Mouse (Mus musculus): ENCODE data around the gene Cryzl1. TPM values are rescaled to one million over a fixed set of nuclear protein-coding genes. Genes with fewer than 3 reads are reported as not detected.

Cryzl1 gene
- polyA plus RNA-seq, 1 experiment from 2014 or later = 110 TPM

DNA sequence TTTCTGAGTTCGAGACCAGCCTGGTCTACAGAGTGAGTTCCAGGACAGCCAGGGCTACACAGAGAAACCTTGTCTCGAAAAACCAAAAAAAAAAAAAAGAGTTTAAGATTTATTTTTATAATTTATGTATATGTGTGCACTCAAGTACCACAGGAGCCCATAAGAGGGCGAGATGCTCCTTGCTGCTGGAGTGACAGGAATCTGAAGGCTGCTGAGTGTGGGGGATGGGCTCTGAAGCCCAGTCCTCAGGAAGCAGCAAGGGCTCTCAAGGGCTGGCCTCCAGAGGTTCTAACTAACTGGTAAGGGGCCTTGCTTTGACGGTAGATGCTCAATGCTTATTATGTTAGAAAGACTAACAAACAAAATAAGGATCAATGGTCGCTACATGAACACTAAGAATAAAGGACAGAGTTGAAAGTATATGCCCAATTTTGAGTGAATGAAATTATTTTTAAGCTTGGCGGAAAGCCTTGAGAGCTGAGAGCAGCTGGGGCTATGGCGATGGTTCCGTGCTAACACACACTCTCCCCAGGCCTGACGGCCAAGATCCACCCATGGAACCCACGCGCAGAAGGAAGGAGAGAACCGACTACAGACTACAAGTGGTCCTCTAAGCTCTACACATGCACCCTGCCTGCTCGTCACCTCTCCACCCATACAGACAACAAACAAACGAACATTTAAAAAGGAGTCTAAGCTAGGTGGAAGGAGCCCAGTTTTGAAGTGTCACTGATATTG is 24.0 kb downstream of the Cryzl1 start:
- ATAC-seq = no peak
- Histone ChIP-seq H3K27me3 (no peaks in the 10 kb centered on the region), H3K4me1 (replicated peaks) (no peaks in the 10 kb centered on the region), H3K27ac (no peak overlapping the region), H3K4me3 (replicated peaks) (no peak overlapping the region), H3K9ac (replicated peaks) (no peak overlapping the region), H3K36me3 (peaks cover 81% of the 10 kb centered on the region), H3K4me2 (replicated peaks) (no peak overlapping the region), H3K9me3 (no peaks in the 10 kb centered on the region)
- WGBS = 85% methylated on average over 14 of the region's 14 CpGs

DNA sequence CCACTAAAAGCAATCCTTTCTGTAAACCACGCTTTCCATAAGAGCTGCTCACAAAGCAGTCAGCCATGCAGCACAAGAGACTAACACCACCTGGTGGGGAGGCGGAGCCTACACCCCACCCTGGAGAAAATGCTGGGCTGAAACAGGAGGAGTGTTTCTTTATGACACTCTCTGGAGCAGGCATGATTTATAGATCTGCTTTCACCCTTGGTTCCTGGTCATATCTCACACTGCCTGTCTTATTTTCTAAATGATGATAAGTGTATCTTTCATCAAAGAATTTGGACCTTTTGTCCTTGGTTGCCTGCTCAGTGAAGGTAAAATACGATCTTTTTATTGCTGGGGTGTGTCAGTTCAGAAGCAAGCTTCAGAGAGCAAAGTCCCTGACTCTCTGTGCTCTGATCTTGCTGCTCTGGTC is 26.0 kb downstream of the Cryzl1 start:
- WGBS = 54% methylated on average over 3 of the region's 3 CpGs
- H3K4me1 ChIP-seq (replicated peaks) = no peaks in the 10 kb centered on the region
- H3K36me3 ChIP-seq = peaks cover 77% of the 10 kb centered on the region
- ATAC-seq = no peak
- no peaks in the 10 kb centered on the region for H3K27me3 ChIP-seq
- H3K9ac ChIP-seq (replicated peaks) = no peak overlapping the region
- no peak overlapping the region for H3K4me2 ChIP-seq (replicated peaks)
- H3K4me3 ChIP-seq (replicated peaks) = no peak overlapping the region
- no peak overlapping the region for H3K27ac ChIP-seq
- H3K9me3 ChIP-seq = no peaks in the 10 kb centered on the region

GRCm38 (mm10) chr16:91701908-91702307 is 26.9 kb downstream of the Cryzl1 start:
- Histone ChIP-seq H3K27ac (no peak overlapping the region), H3K27me3 (no peaks in the 10 kb centered on the region), H3K4me3 (replicated peaks) (no peak overlapping the region), H3K36me3 (peaks cover 75% of the 10 kb centered on the region), H3K4me2 (replicated peaks) (no peak overlapping the region), H3K4me1 (replicated peaks) (no peaks in the 10 kb centered on the region), H3K9ac (replicated peaks) (no peak overlapping the region), H3K9me3 (no peaks in the 10 kb centered on the region)
- no peak for ATAC-seq
- 92% methylated on average over 13 of the region's 13 CpGs for WGBS

DNA sequence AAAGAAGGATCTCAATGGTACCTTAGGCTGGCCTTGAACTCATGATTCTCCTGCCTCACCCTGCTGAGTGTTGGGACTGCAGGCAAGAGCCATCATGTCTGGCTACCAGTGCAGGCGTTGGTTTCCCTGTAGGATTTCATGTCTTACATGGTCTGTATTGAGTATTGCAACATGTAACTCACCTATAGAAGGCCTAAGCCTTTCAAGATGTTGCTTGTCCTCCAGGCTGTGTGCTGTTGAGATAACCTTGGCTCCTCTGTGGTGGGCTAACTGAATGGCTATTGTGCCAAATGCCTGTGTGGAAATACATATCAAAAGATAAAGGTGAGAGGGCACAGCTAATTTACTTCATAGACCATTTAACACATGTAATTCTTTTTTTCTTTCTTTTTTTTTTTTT is 29.8 kb downstream of the Cryzl1 start:
- peaks cover 68% of the 10 kb centered on the region for H3K36me3 ChIP-seq
- H3K27ac ChIP-seq = no peak overlapping the region
- ATAC-seq = no peak
- H3K4me3 ChIP-seq (replicated peaks) = no peak overlapping the region
- 91% methylated on average over 1 of the region's 1 CpGs for WGBS
- no peaks in the 10 kb centered on the region for H3K4me1 ChIP-seq (replicated peaks)
- H3K9me3 ChIP-seq = no peaks in the 10 kb centered on the region
- H3K27me3 ChIP-seq = no peaks in the 10 kb centered on the region
- no peak overlapping the region for H3K4me2 ChIP-seq (replicated peaks)
- H3K9ac ChIP-seq (replicated peaks) = no peak overlapping the region

DNA sequence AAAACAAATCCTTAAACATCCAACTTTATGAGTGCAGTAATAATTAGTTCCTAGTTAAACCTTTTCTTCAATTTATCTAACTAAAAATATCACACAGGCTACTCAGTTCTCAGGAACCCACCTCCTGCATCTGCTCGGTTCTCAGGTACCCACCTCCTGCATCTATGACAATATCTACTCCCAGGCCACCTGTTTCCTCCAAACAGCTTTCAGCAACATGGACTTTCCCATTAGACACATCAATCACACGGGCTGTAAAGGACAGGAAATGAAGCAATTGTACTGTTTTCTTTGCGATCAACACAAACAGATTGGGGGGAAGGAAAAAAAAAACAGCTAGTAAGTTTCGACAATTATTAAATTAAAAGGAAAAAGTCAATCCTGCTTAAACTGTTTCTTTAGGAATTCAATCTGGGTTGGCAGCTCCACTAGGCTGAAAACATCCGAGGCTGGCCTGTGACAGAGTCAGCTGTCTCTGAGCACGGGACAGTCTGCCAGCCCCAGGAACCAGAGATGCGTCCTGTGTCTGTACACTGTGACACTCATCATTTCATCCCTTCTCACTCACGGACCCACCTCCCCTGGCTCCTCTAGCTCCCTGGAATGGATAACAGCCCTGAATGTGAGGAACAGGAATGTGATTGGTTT is 33.5 kb downstream of the Cryzl1 start:
- Histone ChIP-seq H3K4me3 (replicated peaks) (no peak overlapping the region), H3K9me3 (no peaks in the 10 kb centered on the region), H3K4me1 (replicated peaks) (peaks cover under 1% of the 10 kb centered on the region; the same call in 1 of the 2 replicates), H3K27ac (no peak overlapping the region), H3K9ac (replicated peaks) (no peak overlapping the region), H3K4me2 (replicated peaks) (no peak overlapping the region), H3K36me3 (peaks cover 48% of the 10 kb centered on the region), H3K27me3 (no peaks in the 10 kb centered on the region)
- no peak for ATAC-seq
- 88% methylated on average over 8 of the region's 8 CpGs for WGBS

DNA sequence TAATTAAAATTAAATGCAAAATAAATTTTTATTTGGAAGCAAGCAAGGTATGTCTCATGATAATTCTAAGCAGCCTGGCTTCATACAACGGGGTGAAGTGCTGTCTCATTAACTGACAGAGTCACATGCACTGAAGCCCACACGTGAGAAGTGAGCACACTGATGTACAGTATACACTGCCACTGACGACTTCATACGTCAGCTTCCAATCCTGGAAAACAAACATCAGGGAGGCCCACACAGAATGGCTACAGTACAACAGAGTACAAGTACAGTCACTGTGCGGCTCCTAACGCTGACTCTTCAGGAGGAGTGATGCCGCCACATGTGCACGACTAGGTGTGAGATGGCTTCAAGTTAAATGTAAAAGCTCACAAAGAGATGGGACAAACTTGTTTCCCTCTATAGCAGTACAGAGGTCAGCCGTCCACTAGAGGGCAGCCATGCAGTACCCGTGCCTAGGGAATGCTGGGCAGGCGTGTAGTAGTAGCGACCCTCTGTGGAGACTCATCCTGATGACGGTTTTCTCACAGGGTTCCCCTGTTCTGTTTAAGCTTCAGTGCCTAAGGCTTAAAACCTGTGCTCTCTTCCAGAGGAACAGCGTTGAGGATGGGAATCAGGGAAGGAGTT is 34.2 kb downstream of the Cryzl1 start:
- peaks cover 7% of the 10 kb centered on the region for H3K4me1 ChIP-seq (replicated peaks)
- H3K36me3 ChIP-seq = peaks cover 44% of the 10 kb centered on the region
- 31% methylated on average over 14 of the region's 14 CpGs for WGBS
- H3K27ac ChIP-seq = no peak overlapping the region; the same call in 1 of the 2 replicates
- H3K4me2 ChIP-seq (replicated peaks) = no peak overlapping the region
- no peaks in the 10 kb centered on the region for H3K9me3 ChIP-seq
- no peak overlapping the region for H3K4me3 ChIP-seq (replicated peaks)
- no peak overlapping the region for H3K9ac ChIP-seq (replicated peaks)
- no peaks in the 10 kb centered on the region for H3K27me3 ChIP-seq
- ATAC-seq = peak; percentile 96

DNA sequence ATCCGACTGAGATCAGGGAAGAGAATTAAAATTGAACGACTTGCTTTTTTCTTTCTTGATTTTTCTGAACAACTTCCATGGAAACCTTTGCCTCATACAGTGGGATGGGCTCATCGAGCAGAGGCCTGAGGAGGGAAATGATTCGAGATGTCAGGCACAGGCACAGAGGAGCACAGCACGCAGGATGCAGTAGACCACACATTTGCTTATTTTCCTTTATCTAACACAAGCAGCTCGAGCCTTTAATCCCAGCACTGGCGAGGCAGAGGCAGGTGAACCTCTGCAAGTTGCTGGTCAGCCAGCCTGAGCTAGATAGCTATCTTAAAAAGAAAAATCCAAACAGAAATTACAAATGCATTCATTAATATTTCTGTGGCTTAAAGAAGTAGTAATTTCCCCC is 39.0 kb downstream of the Cryzl1 start:
- H3K9ac ChIP-seq (replicated peaks) = peak overlapping the region; percentile 52
- peak overlapping the region; percentile 35; the same call in 1 of the 2 replicates for H3K27ac ChIP-seq
- H3K4me3 ChIP-seq (replicated peaks) = 0 out of 2 replicates have a peak overlapping the region, but pooled peaks have one; percentile 5
- peaks cover 25% of the 10 kb centered on the region for H3K36me3 ChIP-seq
- 43% methylated on average over 7 of the region's 7 CpGs for WGBS
- H3K4me2 ChIP-seq (replicated peaks) = peak overlapping the region; percentile 10
- no peak for ATAC-seq
- peaks cover 26% of the 10 kb centered on the region for H3K4me1 ChIP-seq (replicated peaks)
- no peaks in the 10 kb centered on the region for H3K27me3 ChIP-seq
- no peaks in the 10 kb centered on the region for H3K9me3 ChIP-seq

- H3K9ac ChIP-seq (replicated peaks) = peak within 1 kb of the TSS; percentile 93
- no peaks in the 10 kb centered on the region for H3K9me3 ChIP-seq
- H3K4me3 ChIP-seq (replicated peaks) = peak within 1 kb of the TSS; percentile 89
- peak; percentile 100 for ATAC-seq
- H3K4me2 ChIP-seq (replicated peaks) = peak within 1 kb of the TSS; percentile 86
- H3K27ac ChIP-seq = peak within 1 kb of the TSS; percentile 91
- under 1% methylated on average over 71 of the region's 71 CpGs for WGBS
- peaks cover 33% of the 10 kb centered on the region for H3K36me3 ChIP-seq
- H3K27me3 ChIP-seq = no peaks in the 10 kb centered on the region
- H3K4me1 ChIP-seq (replicated peaks) = peaks cover 26% of the 10 kb centered on the region
These were observed 40.0 kb downstream of the Cryzl1 start, which contains the start of gene Donson for GRCm38 (mm10) chr16:91688619-91689334. Gene Donson (minus strand): TSS chr16:91688770.

- peaks cover 26% of the 10 kb centered on the region for H3K4me1 ChIP-seq (replicated peaks)
- peaks cover 35% of the 10 kb centered on the region for H3K36me3 ChIP-seq
- H3K9me3 ChIP-seq = no peaks in the 10 kb centered on the region
- WGBS = under 1% methylated on average over 50 of the region's 51 CpGs
- H3K4me3 ChIP-seq (replicated peaks) = peak overlapping the region; percentile 89
- H3K4me2 ChIP-seq (replicated peaks) = peak overlapping the region; percentile 86
- peak; percentile 73 for ATAC-seq
- H3K9ac ChIP-seq (replicated peaks) = peak overlapping the region; percentile 93
- no peaks in the 10 kb centered on the region for H3K27me3 ChIP-seq
- peak overlapping the region; percentile 91 for H3K27ac ChIP-seq
These were observed 40.7 kb downstream of the Cryzl1 start for GRCm38 (mm10) chr16:91688023-91688618.

DNA sequence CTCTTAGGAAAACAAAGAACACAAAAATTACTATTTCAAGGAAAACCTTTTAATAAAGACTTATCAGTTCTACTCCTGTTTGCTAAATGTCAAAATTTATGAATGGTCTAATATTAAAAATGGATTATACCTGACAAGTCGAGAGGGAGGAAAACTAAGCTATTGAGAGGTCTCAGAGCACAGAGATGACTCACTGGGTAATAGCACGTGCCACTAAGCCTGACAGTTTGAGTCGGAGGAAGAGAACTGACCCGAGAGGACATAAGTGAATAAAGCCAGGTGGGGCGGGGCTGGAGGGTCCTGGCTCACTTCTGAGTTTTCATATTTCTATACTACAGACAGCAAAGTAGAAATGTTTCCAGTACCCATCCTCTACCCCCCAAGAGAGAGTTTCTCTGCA is 42.4 kb downstream of the Cryzl1 start:
- Histone ChIP-seq H3K4me3 (replicated peaks) (no peak overlapping the region), H3K9ac (replicated peaks) (no peak overlapping the region), H3K27me3 (no peaks in the 10 kb centered on the region), H3K4me2 (replicated peaks) (no peak overlapping the region), H3K4me1 (replicated peaks) (peaks cover 26% of the 10 kb centered on the region), H3K27ac (no peak overlapping the region), H3K9me3 (no peaks in the 10 kb centered on the region), H3K36me3 (peaks cover 48% of the 10 kb centered on the region)
- no peak for ATAC-seq
- WGBS = 89% methylated on average over 5 of the region's 5 CpGs

GRCm38 (mm10) chr16:91685526-91685925 is 43.2 kb downstream of the Cryzl1 start:
- H3K27me3 ChIP-seq = no peaks in the 10 kb centered on the region
- ATAC-seq = no peak
- no peak overlapping the region for H3K27ac ChIP-seq
- no peak overlapping the region for H3K9ac ChIP-seq (replicated peaks)
- peaks cover 49% of the 10 kb centered on the region for H3K36me3 ChIP-seq
- no peak overlapping the region for H3K4me3 ChIP-seq (replicated peaks)
- 90% methylated on average over 5 of the region's 5 CpGs for WGBS
- no peak overlapping the region for H3K4me2 ChIP-seq (replicated peaks)
- peaks cover 26% of the 10 kb centered on the region for H3K4me1 ChIP-seq (replicated peaks)
- no peaks in the 10 kb centered on the region for H3K9me3 ChIP-seq
